13 mouse cellular contexts compared by ENCODE assay signal in genomic region chr19:36706195-36706594, GRCm38 (mm10). TPM values are rescaled to one million over a fixed set of nuclear protein-coding genes. Genes with fewer than 3 reads are reported as not detected.
DNase-seq lines count a peak whose midpoint lies in the region; ATAC-seq and TF ChIP-seq lines count a peak whose summit lies in the region.
"Had no signal": no experiment of that assay in that cellular context is flagged by ENCODE, and none has a peak within 500 bp of the region (broad histone marks: within the 10 kb centered on the region; RNA-seq: fewer than 3 reads in every experiment).

No protein-coding gene starts in this region.

- no peak for DNase-seq in heart, adult 18-20 months
- no peak for DNase-seq in heart, postnatal 0 days (ENCODE audit: low spot score)
- peak; percentile 23 for DNase-seq in stomach, postnatal 0 days (ENCODE audit: low spot score)
- DNase-seq in right cerebral cortex, adult 2 months (ENCODE audit: low spot score in 2 of 2): no peak
- DNase-seq: gastrocnemius, postnatal 36 days; liver, embryonic 13.5 days had no signal

- H3K36me3 ChIP-seq in heart, embryonic 13.5 days: no peaks in the 10 kb centered on the region
- H3K36me3 ChIP-seq in midbrain, embryonic 15.5 days (replicated peaks): no peaks in the 10 kb centered on the region
- no peaks in the 10 kb centered on the region for H3K36me3 ChIP-seq in midbrain, embryonic 13.5 days
- H3K36me3 ChIP-seq in heart, postnatal 0 days (replicated peaks; ENCODE audit: control insufficient read depth, insufficient read depth, low read length): no peaks in the 10 kb centered on the region
- no peaks in the 10 kb centered on the region for H3K36me3 ChIP-seq in stomach, postnatal 0 days (ENCODE audit: control insufficient read depth, insufficient read depth, low read length)
- H3K36me3 ChIP-seq: liver, embryonic 13.5 days; midbrain, embryonic 12.5 days had no signal

- H3K9me3 ChIP-seq in heart, embryonic 13.5 days: peaks cover 11% of the 10 kb centered on the region; the same call in 1 of the 2 replicates
- H3K9me3 ChIP-seq in midbrain, embryonic 15.5 days: no peaks in the 10 kb centered on the region
- peaks cover 3% of the 10 kb centered on the region; the same call in 1 of the 2 replicates for H3K9me3 ChIP-seq in midbrain, embryonic 13.5 days
- peaks cover 6% of the 10 kb centered on the region; the same call in 1 of the 2 replicates for H3K9me3 ChIP-seq in heart, postnatal 0 days (replicated peaks; ENCODE audit: control insufficient read depth, low read length)
- H3K9me3 ChIP-seq in stomach, postnatal 0 days (ENCODE audit: control insufficient read depth, low read length): no peaks in the 10 kb centered on the region
- H3K9me3 ChIP-seq: liver, embryonic 13.5 days; midbrain, embryonic 12.5 days had no signal

- 41% methylated on average over 6 of the region's 6 CpGs for WGBS in heart, embryonic 13.5 days
- WGBS in midbrain, embryonic 15.5 days: 68% methylated on average over 6 of the region's 6 CpGs
- 81% methylated on average over 6 of the region's 6 CpGs for WGBS in midbrain, embryonic 13.5 days
- WGBS in heart, postnatal 0 days: 35% methylated on average over 6 of the region's 6 CpGs
- 32% methylated on average over 6 of the region's 6 CpGs for WGBS in stomach, postnatal 0 days

- ATAC-seq in heart, embryonic 13.5 days (ENCODE audit: extremely low read depth, insufficient number of reproducible peaks, low FRiP score, low TSS enrichment): 0 out of 2 replicates have a peak, but pooled peaks have one; percentile 18
- ATAC-seq in midbrain, embryonic 15.5 days (replicated peaks): no peak
- ATAC-seq in midbrain, embryonic 13.5 days: no peak
- ATAC-seq in heart, postnatal 0 days (ENCODE audit: insufficient read depth, low read depth): peak; percentile 21; the same call in 1 of the 2 replicates
- peak; percentile 53 for ATAC-seq in stomach, postnatal 0 days (ENCODE audit: low FRiP score, low TSS enrichment)
- ATAC-seq in megakaryocyte progenitor cell, adult 5-6 weeks (replicated peaks; ENCODE audit: poor library complexity): no peak

- H3K4me2 ChIP-seq in heart, embryonic 13.5 days: peak overlapping the region; percentile 37
- H3K4me2 ChIP-seq in midbrain, embryonic 15.5 days: no peak overlapping the region
- H3K4me2 ChIP-seq in midbrain, embryonic 13.5 days (replicated peaks): no peak overlapping the region
- H3K4me2 ChIP-seq in heart, postnatal 0 days (ENCODE audit: low read depth, low read length): peak overlapping the region; percentile 20
- H3K4me2 ChIP-seq in stomach, postnatal 0 days (replicated peaks; ENCODE audit: low read depth): 0 out of 2 replicates have a peak overlapping the region, but pooled peaks have one; percentile 18
- H3K4me2 ChIP-seq: liver, embryonic 13.5 days; midbrain, embryonic 12.5 days had no signal

- TF ChIP-seq EP300 in heart, postnatal 0 days (IDR thresholded peaks at IDR 0.05; ENCODE audit: low read depth): no peak
- no peak for TF ChIP-seq EP300 in stomach, postnatal 0 days (optimal IDR thresholded peaks at IDR 0.05)

- no peak for TF ChIP-seq CTCF in heart, postnatal 0 days (IDR thresholded peaks at IDR 0.05; ENCODE audit: low read depth)
- TF ChIP-seq CTCF in stomach, postnatal 0 days (IDR thresholded peaks at IDR 0.05; ENCODE audit: low read depth): no peak

- peak overlapping the region; percentile 70 for H3K9ac ChIP-seq in heart, embryonic 13.5 days
- H3K9ac ChIP-seq in midbrain, embryonic 15.5 days: no peak overlapping the region
- H3K9ac ChIP-seq in midbrain, embryonic 13.5 days (replicated peaks): no peak overlapping the region
- H3K9ac ChIP-seq in heart, postnatal 0 days (replicated peaks; ENCODE audit: low read depth, low read length): no peak overlapping the region; the same call in 1 of the 2 replicates
- H3K9ac ChIP-seq in stomach, postnatal 0 days (ENCODE audit: low read length): no peak overlapping the region
- H3K9ac ChIP-seq: liver, embryonic 13.5 days; midbrain, embryonic 12.5 days had no signal

- H3K27me3 ChIP-seq in heart, embryonic 13.5 days (replicated peaks): no peaks in the 10 kb centered on the region
- H3K27me3 ChIP-seq in midbrain, embryonic 15.5 days (replicated peaks): no peaks in the 10 kb centered on the region
- no peaks in the 10 kb centered on the region for H3K27me3 ChIP-seq in midbrain, embryonic 13.5 days
- H3K27me3 ChIP-seq in heart, postnatal 0 days (ENCODE audit: control insufficient read depth, insufficient read depth, low read length): no peaks in the 10 kb centered on the region
- no peaks in the 10 kb centered on the region for H3K27me3 ChIP-seq in stomach, postnatal 0 days (ENCODE audit: control insufficient read depth, insufficient read depth, low read length)
- H3K27me3 ChIP-seq: CH12.LX; liver, embryonic 13.5 days; midbrain, embryonic 12.5 days had no signal

- H3K4me3 ChIP-seq in heart, embryonic 13.5 days: no peak overlapping the region
- no peak overlapping the region for H3K4me3 ChIP-seq in midbrain, embryonic 15.5 days
- no peak overlapping the region for H3K4me3 ChIP-seq in midbrain, embryonic 13.5 days (replicated peaks)
- no peak overlapping the region for H3K4me3 ChIP-seq in heart, postnatal 0 days (ENCODE audit: low read depth, low read length)
- H3K4me3 ChIP-seq in stomach, postnatal 0 days (ENCODE audit: low read depth, low read length): no peak overlapping the region
- H3K4me3 ChIP-seq: liver, embryonic 13.5 days; midbrain, embryonic 12.5 days had no signal

- H3K4me1 ChIP-seq in heart, embryonic 13.5 days: peaks cover 31% of the 10 kb centered on the region
- H3K4me1 ChIP-seq in midbrain, embryonic 15.5 days: no peaks in the 10 kb centered on the region
- H3K4me1 ChIP-seq in midbrain, embryonic 13.5 days (replicated peaks): no peaks in the 10 kb centered on the region
- H3K4me1 ChIP-seq in heart, postnatal 0 days (ENCODE audit: control insufficient read depth, insufficient read depth): peaks cover 28% of the 10 kb centered on the region
- H3K4me1 ChIP-seq in stomach, postnatal 0 days (replicated peaks; ENCODE audit: control insufficient read depth, insufficient read depth): no peaks in the 10 kb centered on the region
- H3K4me1 ChIP-seq: midbrain, embryonic 12.5 days had no signal

- H3K27ac ChIP-seq in heart, embryonic 13.5 days (replicated peaks): peak overlapping the region; percentile 86
- peak overlapping the region; percentile 15; the same call in 1 of the 2 replicates for H3K27ac ChIP-seq in midbrain, embryonic 15.5 days
- H3K27ac ChIP-seq in midbrain, embryonic 13.5 days: no peak overlapping the region
- H3K27ac ChIP-seq in heart, postnatal 0 days (ENCODE audit: low read depth): peak overlapping the region; percentile 85
- H3K27ac ChIP-seq in stomach, postnatal 0 days (replicated peaks): peak overlapping the region; percentile 75
- H3K27ac ChIP-seq: liver, embryonic 13.5 days; midbrain, embryonic 12.5 days had no signal

RNA-seq across cellular contexts. Expression of gene Ppp1r3c, which starts 30.3 kb away (rescaled TPM):
- 49.2 and 64.7 TPM in 2 replicates for polyA plus RNA-seq in heart, embryonic 13.5 days (2015; fragmentation: Nextera tagmentation; extraction: Ambion mirVana)
- total RNA-seq in heart, adult 18-20 months (2021): 100 to 1,000 TPM; 159 to 201 TPM
- polyA plus RNA-seq in midbrain, embryonic 15.5 days (2015; fragmentation: Nextera tagmentation; extraction: Ambion mirVana): 15.6 and 17.3 TPM in 2 replicates
- 5.9 and 7.1 TPM in 2 replicates for polyA plus RNA-seq in midbrain, embryonic 13.5 days (2015; fragmentation: Nextera tagmentation; extraction: Ambion mirVana)
- total RNA-seq in heart, postnatal 0 days (2014; rRNA removed; ENCODE audit: low replicate concordance): 35.1 and 56.9 TPM in 2 replicates
- polyA plus RNA-seq in heart, postnatal 0 days (2015; fragmentation: Nextera tagmentation; extraction: Ambion mirVana): 39.0 and 44.6 TPM in 2 replicates
- 7.0 and 7.1 TPM in 2 replicates for polyA plus RNA-seq in stomach, postnatal 0 days (2015; fragmentation: Nextera tagmentation; extraction: Ambion mirVana)
- not detected in 2 replicates for total RNA-seq in megakaryocyte progenitor cell, adult 5-6 weeks (2015)
- not detected in 2 replicates for total RNA-seq in megakaryocyte progenitor cell, adult 5-6 weeks (2017)
- total RNA-seq: CH12.LX; common myeloid progenitor, adult 5-6 weeks had no signal

Comparison
In these comparisons a context has a peak if more than half of its experiments do, and no peak if none do; other contexts are left out.
1. ATAC-seq: peak in heart, embryonic 13.5 days (single experiment), heart, postnatal 0 days (single experiment) and stomach, postnatal 0 days (single experiment); none in midbrain, embryonic 15.5 days (single experiment), midbrain, embryonic 13.5 days (single experiment) and megakaryocyte progenitor cell, adult 5-6 weeks (single experiment).
2. H3K4me2 ChIP-seq: peak in heart, embryonic 13.5 days (single experiment), heart, postnatal 0 days (single experiment) and stomach, postnatal 0 days (single experiment); none in midbrain, embryonic 15.5 days (single experiment) and midbrain, embryonic 13.5 days (single experiment).